Mouse (Mus musculus) hindbrain, embryonic 12.5 days (tissue): ENCODE measurements around the gene Mtfr2. TPM values are rescaled to one million over a fixed set of nuclear protein-coding genes. Genes with fewer than 3 reads are reported as not detected.

Experiments
- polyA plus RNA-seq: library from polyadenylated mRNA; unstranded; fragments of >200 nt; fragmentation: Nextera tagmentation; extraction: Ambion mirVana; gene quantifications from 2 replicates; pipeline ENCODE4 v1.2.1, GENCODE M21; 2016

Mtfr2 gene
- polyA plus RNA-seq, 1 experiment from 2014 or later, result 1.7 TPM

Other genes starting within 250 kb of the Mtfr2 start
- gene Map7, start 199.3 kb upstream of the Mtfr2 start, polyA plus RNA-seq, result 10.5 and 12.3 TPM in 2 replicates
- gene Bclaf1, start 35.3 kb upstream of the Mtfr2 start, polyA plus RNA-seq, result 158 and 163 TPM in 2 replicates